Mouse (Mus musculus): ENCODE results near the gene Ccdc50. TPM values are rescaled to one million over a fixed set of nuclear protein-coding genes. Genes with fewer than 3 reads are reported as not detected.

Ccdc50 gene
- polyA plus RNA-seq, 1 experiment from 2014 or later = 22.5 TPM

- DNase-seq (ENCODE audit: low spot score) (no peak), ATAC-seq (no peak)
- no peak overlapping the region for H3K4me2 ChIP-seq (replicated peaks; ENCODE audit: low read depth, low read length)
- no peaks in the 10 kb centered on the region for H3K4me1 ChIP-seq (ENCODE audit: insufficient read depth, low read depth, low read length)
- H3K36me3 ChIP-seq (ENCODE audit: insufficient read depth, low read length) = no peaks in the 10 kb centered on the region
- H3K9me3 ChIP-seq (ENCODE audit: low read length) = no peaks in the 10 kb centered on the region
- TF ChIP-seq EP300 (IDR thresholded peaks at IDR 0.05) (no peak), CTCF (IDR thresholded peaks at IDR 0.05) (no peak)
- 62% methylated on average over 1 of the region's 1 CpGs for WGBS
- no peaks in the 10 kb centered on the region for H3K27me3 ChIP-seq (replicated peaks; ENCODE audit: insufficient read depth, low read length)
- H3K4me3 ChIP-seq (ENCODE audit: low read depth, low read length) = no peak overlapping the region
- no peak overlapping the region for H3K9ac ChIP-seq (replicated peaks; ENCODE audit: low read depth)
- H3K27ac ChIP-seq (ENCODE audit: low read length) = no peak overlapping the region
These were observed 95.2 kb downstream of the Ccdc50 start for GRCm38 (mm10) chr16:27483834-27484233.

Other genes with a start within 250 kb of the Ccdc50 start
- not detected in 2 replicates for gene Ostn, start 81.4 kb upstream of the Ccdc50 start, polyA plus RNA-seq (2015; fragmentation: Nextera tagmentation; extraction: Ambion mirVana)
- 0.29 and 0.33 TPM in 2 replicates for gene Uts2b, start 18.6 kb upstream of the Ccdc50 start, polyA plus RNA-seq (2015; fragmentation: Nextera tagmentation; extraction: Ambion mirVana)